Mouse (Mus musculus): ENCODE measurements around the gene Spa17. TPM values are rescaled to one million over a fixed set of nuclear protein-coding genes. Genes with fewer than 3 reads are reported as not detected.

Gene Spa17
- polyA plus RNA-seq, 1 experiment from 2014 or later = 12.1 TPM

GRCm38 (mm10) chr9:37636335-37636734 is 22.8 kb upstream of the Spa17 start:
- H3K4me2 ChIP-seq = no peak overlapping the region
- H3K36me3 ChIP-seq = no peaks in the 10 kb centered on the region
- H3K9ac ChIP-seq = no peak overlapping the region
- no peaks in the 10 kb centered on the region for H3K9me3 ChIP-seq
- no peak overlapping the region for H3K4me3 ChIP-seq
- no peaks in the 10 kb centered on the region for H3K27me3 ChIP-seq
- ATAC-seq (ENCODE audit: low read depth) = no peak
- H3K27ac ChIP-seq (replicated peaks) = no peak overlapping the region
- peaks cover 4% of the 10 kb centered on the region; the same call in 1 of the 2 replicates for H3K4me1 ChIP-seq (replicated peaks)
- 15% methylated on average over 7 of the region's 7 CpGs for WGBS

DNA sequence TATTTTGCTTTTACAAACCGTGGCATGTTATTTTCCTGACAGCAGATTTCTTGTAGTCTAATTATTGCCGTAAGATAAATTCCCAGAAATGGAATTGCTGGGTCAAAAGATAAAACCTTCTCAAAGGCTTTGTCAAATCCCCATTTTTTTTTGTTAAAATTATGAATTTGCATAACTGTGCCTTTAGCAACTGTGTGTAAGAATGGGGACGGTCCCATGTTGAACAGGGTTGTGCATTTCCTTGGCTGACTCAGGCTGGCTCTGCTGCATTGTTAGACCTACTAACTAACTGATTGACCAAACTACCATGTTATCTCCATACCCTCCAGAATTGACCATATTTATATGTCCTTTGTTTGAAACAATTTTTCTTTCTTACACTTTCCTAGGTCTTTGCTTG is 20.7 kb upstream of the Spa17 start:
- H3K4me1 ChIP-seq (replicated peaks) = peaks cover 4% of the 10 kb centered on the region; the same call in 1 of the 2 replicates
- H3K9ac ChIP-seq = no peak overlapping the region
- no peaks in the 10 kb centered on the region for H3K36me3 ChIP-seq
- WGBS = 89% methylated on average over 3 of the region's 3 CpGs
- no peak overlapping the region for H3K4me2 ChIP-seq
- no peaks in the 10 kb centered on the region for H3K27me3 ChIP-seq
- H3K27ac ChIP-seq (replicated peaks) = no peak overlapping the region
- H3K9me3 ChIP-seq = no peaks in the 10 kb centered on the region
- no peak overlapping the region for H3K4me3 ChIP-seq
- no peak for ATAC-seq (ENCODE audit: low read depth)

- 77% methylated on average over 2 of the region's 2 CpGs for WGBS
- Histone ChIP-seq H3K9ac (no peak overlapping the region), H3K36me3 (no peaks in the 10 kb centered on the region), H3K4me3 (no peak overlapping the region), H3K4me1 (replicated peaks) (peaks cover 4% of the 10 kb centered on the region; the same call in 1 of the 2 replicates), H3K27ac (replicated peaks) (no peak overlapping the region), H3K27me3 (no peaks in the 10 kb centered on the region), H3K9me3 (no peaks in the 10 kb centered on the region), H3K4me2 (no peak overlapping the region)
- no peak for ATAC-seq (ENCODE audit: low read depth)
These were observed 18.8 kb upstream of the Spa17 start for GRCm38 (mm10) chr9:37632305-37632704.

- no peak overlapping the region for H3K4me3 ChIP-seq
- H3K4me2 ChIP-seq = no peak overlapping the region
- H3K9ac ChIP-seq = no peak overlapping the region
- H3K4me1 ChIP-seq (replicated peaks) = peaks cover 28% of the 10 kb centered on the region
- H3K27me3 ChIP-seq = no peaks in the 10 kb centered on the region
- no peak overlapping the region for H3K27ac ChIP-seq (replicated peaks)
- no peak for ATAC-seq (ENCODE audit: low read depth)
- no peaks in the 10 kb centered on the region for H3K9me3 ChIP-seq
- H3K36me3 ChIP-seq = no peaks in the 10 kb centered on the region
- 91% methylated on average over 2 of the region's 2 CpGs for WGBS
These were observed 16.4 kb upstream of the Spa17 start for GRCm38 (mm10) chr9:37629941-37630340.

DNA sequence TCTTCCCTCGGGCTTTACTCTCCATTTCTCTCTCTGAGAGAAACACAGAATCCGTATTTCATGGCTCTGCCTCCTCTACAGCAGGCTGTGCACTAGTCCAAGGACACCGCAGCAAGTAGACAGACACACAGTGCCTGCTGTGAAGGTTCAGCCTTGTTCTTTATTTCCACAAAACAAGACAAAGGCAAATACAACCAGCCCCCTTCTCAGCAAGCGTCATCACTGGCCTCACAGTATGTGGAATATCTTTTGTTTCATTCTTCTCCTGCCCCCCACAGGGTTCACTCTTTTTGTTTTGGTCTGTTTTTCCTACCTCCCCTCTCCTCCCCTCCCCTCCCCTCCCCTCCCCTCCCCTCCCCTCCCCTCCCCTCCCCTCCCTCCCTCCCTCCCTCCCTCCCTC is 15.1 kb upstream of the Spa17 start:
- Histone ChIP-seq H3K9ac (no peak overlapping the region), H3K27me3 (no peaks in the 10 kb centered on the region), H3K36me3 (no peaks in the 10 kb centered on the region), H3K9me3 (no peaks in the 10 kb centered on the region), H3K4me1 (replicated peaks) (peaks cover 40% of the 10 kb centered on the region), H3K27ac (replicated peaks) (no peak overlapping the region), H3K4me3 (no peak overlapping the region), H3K4me2 (no peak overlapping the region)
- ATAC-seq (ENCODE audit: low read depth) = no peak
- 34% methylated on average over 4 of the region's 4 CpGs for WGBS

- Histone ChIP-seq H3K4me1 (replicated peaks) (peaks cover 40% of the 10 kb centered on the region), H3K9me3 (no peaks in the 10 kb centered on the region), H3K4me3 (no peak overlapping the region), H3K9ac (no peak overlapping the region), H3K4me2 (no peak overlapping the region), H3K27ac (replicated peaks) (peak overlapping the region; percentile 52), H3K36me3 (no peaks in the 10 kb centered on the region), H3K27me3 (no peaks in the 10 kb centered on the region)
- ATAC-seq (ENCODE audit: low read depth) = no peak
- 94% methylated on average over 1 of the region's 1 CpGs for WGBS
These were observed 13.7 kb upstream of the Spa17 start for GRCm38 (mm10) chr9:37627263-37627662.

DNA sequence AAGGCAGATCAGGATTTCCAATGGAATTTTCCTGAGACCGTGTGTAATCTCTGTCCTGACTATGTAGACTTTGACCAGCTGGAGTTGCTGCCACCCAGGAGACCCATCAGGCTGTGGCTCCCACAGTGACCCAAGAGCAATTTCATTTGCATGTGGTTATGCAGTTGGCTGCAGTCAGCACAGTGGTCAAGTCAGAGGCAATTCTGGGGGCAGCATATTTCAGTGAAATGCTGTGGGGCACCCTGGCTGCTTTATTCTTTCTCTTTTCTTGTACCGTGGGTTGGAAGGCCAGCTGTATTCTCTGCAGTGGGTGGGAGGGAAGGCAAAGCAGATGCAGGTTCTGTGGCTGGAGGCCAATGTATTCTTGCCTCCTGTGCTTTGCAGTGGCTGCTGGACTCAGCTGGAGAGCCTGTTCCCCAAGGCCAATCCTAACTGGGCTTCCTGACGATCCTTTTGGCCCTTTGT is 12.6 kb upstream of the Spa17 start:
- H3K9ac ChIP-seq = peak overlapping the region; percentile 58
- peak; percentile 70 for ATAC-seq (ENCODE audit: low read depth)

DNA sequence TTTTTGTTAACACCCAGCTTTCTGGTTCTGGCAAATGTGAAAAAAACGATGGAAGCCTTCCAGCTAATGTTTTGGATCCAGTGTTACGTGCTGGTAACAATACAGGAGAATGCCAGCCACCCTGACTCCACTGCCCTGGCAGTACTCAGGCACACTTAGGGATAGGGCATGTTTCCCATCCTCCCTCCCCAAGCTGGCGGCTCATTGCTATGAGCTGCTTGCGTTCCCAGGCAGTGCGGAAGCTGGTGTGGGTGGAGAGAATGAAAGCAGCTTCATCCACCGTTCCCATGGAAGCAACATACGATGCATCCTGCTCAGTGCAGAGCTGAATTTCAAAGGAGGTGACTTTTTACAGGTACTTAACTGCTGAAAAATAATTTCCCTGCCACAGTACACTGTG is 12.1 kb upstream of the Spa17 start:
- 11% methylated on average over 7 of the region's 7 CpGs for WGBS
- peak; percentile 90 for ATAC-seq (ENCODE audit: low read depth)
- no peaks in the 10 kb centered on the region for H3K27me3 ChIP-seq
- no peaks in the 10 kb centered on the region for H3K36me3 ChIP-seq
- H3K4me1 ChIP-seq (replicated peaks) = peaks cover 40% of the 10 kb centered on the region
- no peaks in the 10 kb centered on the region for H3K9me3 ChIP-seq
- 0 out of 2 replicates have a peak overlapping the region, but pooled peaks have one; percentile 10 for H3K4me3 ChIP-seq
- H3K27ac ChIP-seq (replicated peaks) = peak overlapping the region; percentile 95
- peak overlapping the region; percentile 45 for H3K4me2 ChIP-seq
- H3K9ac ChIP-seq = peak overlapping the region; percentile 58

More for the DNA sequence above, 12.6 kb upstream of the Spa17 start:
- Histone ChIP-seq H3K9me3 (no peaks in the 10 kb centered on the region), H3K4me3 (0 out of 2 replicates have a peak overlapping the region, but pooled peaks have one; percentile 10), H3K27ac (replicated peaks) (peak overlapping the region; percentile 95), H3K36me3 (no peaks in the 10 kb centered on the region), H3K27me3 (no peaks in the 10 kb centered on the region), H3K4me1 (replicated peaks) (peaks cover 40% of the 10 kb centered on the region), H3K4me2 (peak overlapping the region; percentile 45)
- WGBS = 4% methylated on average over 3 of the region's 3 CpGs

- peak overlapping the region; percentile 45 for H3K4me2 ChIP-seq
- ATAC-seq (ENCODE audit: low read depth) = peak; percentile 84
- peak overlapping the region; percentile 95 for H3K27ac ChIP-seq (replicated peaks)
- H3K9me3 ChIP-seq = no peaks in the 10 kb centered on the region
- no peaks in the 10 kb centered on the region for H3K27me3 ChIP-seq
- H3K4me1 ChIP-seq (replicated peaks) = peaks cover 40% of the 10 kb centered on the region
- no peaks in the 10 kb centered on the region for H3K36me3 ChIP-seq
- H3K9ac ChIP-seq = no peak overlapping the region; the same call in 1 of the 2 replicates
- 25% methylated on average over 3 of the region's 3 CpGs for WGBS
- H3K4me3 ChIP-seq = no peak overlapping the region
These were observed 11.6 kb upstream of the Spa17 start for GRCm38 (mm10) chr9:37625129-37625528.

DNA sequence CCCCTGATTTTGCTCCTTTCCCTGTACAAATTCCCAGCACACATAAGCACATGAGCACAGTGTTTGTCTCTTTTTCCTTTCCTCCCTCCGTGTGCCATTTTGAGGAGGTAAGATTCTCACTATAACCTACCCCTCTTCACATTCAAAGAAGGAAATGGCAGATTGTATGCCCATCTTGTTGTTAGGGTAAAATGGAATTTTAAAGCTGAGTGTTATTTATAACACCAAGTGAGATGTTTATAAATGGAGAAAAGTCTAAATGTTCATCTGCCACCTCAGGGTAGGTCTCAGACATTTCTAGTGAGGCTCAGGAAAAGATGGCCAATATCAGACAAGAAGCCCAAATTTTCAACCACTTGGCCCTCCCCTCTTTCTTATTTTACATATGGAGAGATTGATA is 11.0 kb upstream of the Spa17 start:
- WGBS = 88% methylated on average over 1 of the region's 1 CpGs
- H3K27ac ChIP-seq (replicated peaks) = peak overlapping the region; percentile 95

DNA sequence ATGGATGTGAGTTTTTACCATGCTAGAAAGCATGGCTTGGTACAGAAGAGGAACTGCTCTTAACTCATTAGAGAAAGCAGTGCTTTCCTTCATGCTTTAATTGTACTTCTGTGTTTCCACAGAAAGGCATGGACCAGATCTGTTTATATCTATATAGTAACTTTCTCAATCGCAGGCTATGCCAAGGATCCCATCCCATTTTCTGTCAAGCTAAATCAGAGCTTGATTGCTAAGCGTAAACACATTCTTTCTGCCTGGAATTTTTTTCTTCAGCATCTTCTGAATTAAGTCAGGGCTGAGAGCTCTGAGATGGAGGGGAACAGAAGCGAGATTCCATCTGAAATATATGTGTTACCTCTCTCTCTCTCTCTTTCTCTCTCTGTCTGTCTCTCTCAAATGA is 10.5 kb upstream of the Spa17 start:
- Histone ChIP-seq H3K9me3 (no peaks in the 10 kb centered on the region), H3K4me2 (no peak overlapping the region), H3K27me3 (no peaks in the 10 kb centered on the region), H3K27ac (replicated peaks) (peak overlapping the region; percentile 95; the same call in 1 of the 2 replicates), H3K36me3 (no peaks in the 10 kb centered on the region), H3K4me3 (no peak overlapping the region), H3K9ac (no peak overlapping the region), H3K4me1 (replicated peaks) (peaks cover 40% of the 10 kb centered on the region)
- ATAC-seq (ENCODE audit: low read depth) = no peak
- 85% methylated on average over 3 of the region's 3 CpGs for WGBS

More for the DNA sequence above, 11.0 kb upstream of the Spa17 start:
- Histone ChIP-seq H3K27me3 (no peaks in the 10 kb centered on the region), H3K9ac (no peak overlapping the region), H3K4me2 (no peak overlapping the region), H3K4me3 (no peak overlapping the region), H3K9me3 (no peaks in the 10 kb centered on the region), H3K36me3 (no peaks in the 10 kb centered on the region), H3K4me1 (replicated peaks) (peaks cover 40% of the 10 kb centered on the region)
- no peak for ATAC-seq (ENCODE audit: low read depth)

GRCm38 (mm10) chr9:37621290-37621689 is 7.8 kb upstream of the Spa17 start:
- 87% methylated on average over 6 of the region's 6 CpGs for WGBS
- Histone ChIP-seq H3K27me3 (no peaks in the 10 kb centered on the region), H3K4me1 (replicated peaks) (peaks cover 25% of the 10 kb centered on the region), H3K4me2 (no peak overlapping the region), H3K27ac (replicated peaks) (no peak overlapping the region), H3K36me3 (no peaks in the 10 kb centered on the region), H3K4me3 (no peak overlapping the region), H3K9me3 (no peaks in the 10 kb centered on the region), H3K9ac (no peak overlapping the region)
- ATAC-seq (ENCODE audit: low read depth) = no peak

DNA sequence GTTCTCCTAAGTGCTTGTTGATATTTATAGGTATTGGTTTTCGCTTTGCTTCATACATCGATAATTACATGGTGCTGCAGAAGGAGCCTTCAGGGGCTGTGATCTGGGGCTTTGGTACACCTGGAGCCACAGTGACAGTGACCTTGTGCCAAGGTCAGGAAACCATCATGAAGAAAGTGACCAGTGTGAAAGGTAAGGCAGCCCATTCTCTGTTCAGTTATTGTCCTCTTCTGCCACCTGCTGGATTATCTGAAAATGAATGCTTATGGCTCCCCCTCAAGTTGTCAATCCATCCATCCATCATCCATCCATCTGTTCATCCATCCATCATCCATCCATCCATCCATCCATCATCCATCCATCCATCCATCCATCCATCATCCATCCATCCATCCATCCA is 3.2 kb upstream of the Spa17 start:
- no peak overlapping the region for H3K4me2 ChIP-seq
- H3K9me3 ChIP-seq = no peaks in the 10 kb centered on the region
- H3K4me1 ChIP-seq (replicated peaks) = peaks cover 17% of the 10 kb centered on the region
- ATAC-seq (ENCODE audit: low read depth) = no peak
- H3K36me3 ChIP-seq = no peaks in the 10 kb centered on the region
- H3K27ac ChIP-seq (replicated peaks) = no peak overlapping the region
- H3K4me3 ChIP-seq = no peak overlapping the region
- WGBS = 59% methylated on average over 2 of the region's 2 CpGs
- H3K9ac ChIP-seq = no peak overlapping the region
- H3K27me3 ChIP-seq = no peaks in the 10 kb centered on the region; the same call in 1 of the 2 replicates
